Comparison of ENCODE assay signal across 17 mouse cellular contexts in genomic region chr13:45888953-45889749, GRCm38 (mm10).
A peak's percentile ranks its signal among the peaks of the same experiment; 100 is the strongest.
DNase-seq lines count a peak whose midpoint lies in the region; ATAC-seq and TF ChIP-seq lines count a peak whose summit lies in the region.
"Had no signal": no experiment of that assay in that cellular context is flagged by ENCODE, and none has a peak within 500 bp of the region (broad histone marks: within the 10 kb centered on the region; RNA-seq: fewer than 3 reads in every experiment).

No protein-coding gene starts in this region.

- no peak; the same call in 1 of the 2 replicates for TF ChIP-seq EP300 in CH12.LX (IDR thresholded peaks at IDR 0.05; ENCODE audit: low read length)

- H3K4me2 ChIP-seq in kidney, embryonic 15.5 days: no peak overlapping the region
- 0 out of 2 replicates have a peak overlapping the region, but pooled peaks have one; percentile 35 for H3K4me2 ChIP-seq in CH12.LX (ENCODE audit: insufficient read depth, low read depth, poor library complexity, severe bottlenecking)
- H3K4me2 ChIP-seq: forebrain, embryonic 13.5 days; heart, embryonic 15.5 days; intestine, embryonic 15.5 days had no signal

- dilution Hi-C loops in CH12.LX (cut with MboI; ENCODE audit: extremely low pct_ligation_motif_present, extremely low pct_unique_long_range_greater_than_20kb, low sequenced_read_pairs): no loop called here

- no peak for DNase-seq in kidney, adult 18-20 months
- no peak for DNase-seq in CH12.LX (ENCODE audit: extremely low read depth)
- no peak for DNase-seq in thymus, postnatal 4 days
- DNase-seq in yolk sac, embryonic 10.5 days (ENCODE audit: low spot score): no peak
- DNase-seq: adrenal gland, postnatal 14 days; cerebellum, adult 9-11 months; kidney, postnatal 4 days; lung, postnatal 4 days; midbrain, embryonic 14.5 days; thymus, adult 2 months had no signal

- no peak for ATAC-seq in kidney, embryonic 15.5 days (replicated peaks; ENCODE audit: low FRiP score)
- peak; percentile 75 for ATAC-seq in granulocyte monocyte progenitor cell, adult 5-6 weeks (replicated peaks; ENCODE audit: poor library complexity, severe bottlenecking)
- ATAC-seq in neutrophil, adult 5-6 weeks (ENCODE audit: extremely low read depth, insufficient number of reproducible peaks, low FRiP score, poor library complexity, severe bottlenecking): peak; percentile 43; the same call in 1 of the 2 replicates
- ATAC-seq: forebrain, embryonic 13.5 days; intestine, embryonic 15.5 days had no signal

- no peak for TF ChIP-seq CTCF in CH12.LX (conservative IDR thresholded peaks at IDR 0.05 in 1 of 2, IDR thresholded peaks at IDR 0.05 in 1 of 2; ENCODE audit: low read depth in 2 of 2, low read length in 2 of 2)

- H3K9me3 ChIP-seq in kidney, embryonic 15.5 days (replicated peaks): no peaks in the 10 kb centered on the region
- H3K9me3 ChIP-seq in CH12.LX (replicated peaks; ENCODE audit: low read length): no peaks in the 10 kb centered on the region
- H3K9me3 ChIP-seq: forebrain, embryonic 13.5 days; heart, embryonic 15.5 days; intestine, embryonic 15.5 days had no signal

- no peak for TF ChIP-seq RAD21 in CH12.LX (IDR thresholded peaks at IDR 0.05; ENCODE audit: low read depth, low read length)

- no peak overlapping the region for H3K9ac ChIP-seq in kidney, embryonic 15.5 days
- 0 out of 2 replicates have a peak overlapping the region, but pooled peaks have one; percentile 30 for H3K9ac ChIP-seq in CH12.LX (ENCODE audit: insufficient read depth, low read depth)
- H3K9ac ChIP-seq: forebrain, embryonic 13.5 days; heart, embryonic 15.5 days; intestine, embryonic 15.5 days had no signal

- H3K4me3 ChIP-seq in kidney, embryonic 15.5 days (replicated peaks): no peak overlapping the region
- no peak overlapping the region for H3K4me3 ChIP-seq in CH12.LX (replicated peaks in 1 of 3; ENCODE audit: low read depth in 2 of 3, low read length in 2 of 3, poor library complexity in 1 of 3)
- H3K4me3 ChIP-seq: forebrain, embryonic 13.5 days; heart, embryonic 15.5 days; intestine, embryonic 15.5 days; myocyte had no signal

- 0 out of 2 replicates have a peak overlapping the region, but pooled peaks have one; percentile 6 for H3K27ac ChIP-seq in kidney, embryonic 15.5 days
- H3K27ac ChIP-seq in CH12.LX (ENCODE audit: insufficient read depth, low read depth): peak overlapping the region; percentile 43; the same call in 1 of the 2 replicates
- H3K27ac ChIP-seq: forebrain, embryonic 13.5 days; heart, embryonic 15.5 days; intestine, embryonic 15.5 days had no signal

- WGBS in kidney, embryonic 15.5 days: 67% methylated on average over 9 of the region's 9 CpGs

- no peaks in the 10 kb centered on the region for H3K36me3 ChIP-seq in kidney, embryonic 15.5 days
- H3K36me3 ChIP-seq in CH12.LX (replicated peaks in 1 of 2; ENCODE audit: control insufficient read depth in 1 of 2, insufficient read depth in 1 of 2, low read length in 1 of 2): peaks cover 10 to 30% of the 10 kb centered on the region in 2 experiments
- H3K36me3 ChIP-seq: heart, embryonic 15.5 days; intestine, embryonic 15.5 days had no signal

- no peaks in the 10 kb centered on the region for H3K27me3 ChIP-seq in kidney, embryonic 15.5 days
- no peaks in the 10 kb centered on the region for H3K27me3 ChIP-seq in CH12.LX (replicated peaks)
- H3K27me3 ChIP-seq: forebrain, embryonic 13.5 days; heart, embryonic 15.5 days; intestine, embryonic 15.5 days had no signal

- in situ Hi-C loops in CH12.LX (cut with MboI; ENCODE audit: low pct_ligation_motif_present, low pct_unique_long_range_greater_than_20kb, low sequenced_read_pairs): no loop called here

- TF ChIP-seq POLR2A in CH12.LX (IDR thresholded peaks at IDR 0.05; ENCODE audit: low read depth, low read length): no peak

- peaks cover 27% of the 10 kb centered on the region for H3K79me2 ChIP-seq in CH12.LX (replicated peaks; ENCODE audit: control insufficient read depth, extremely low read depth, insufficient read depth, poor library complexity, severe bottlenecking)

- peaks cover 7% of the 10 kb centered on the region for H3K4me1 ChIP-seq in kidney, embryonic 15.5 days
- peaks cover 20 to 89% of the 10 kb centered on the region in 2 experiments for H3K4me1 ChIP-seq in CH12.LX (ENCODE audit: control insufficient read depth in 1 of 2, insufficient read depth in 2 of 2)
- H3K4me1 ChIP-seq: forebrain, embryonic 13.5 days; heart, embryonic 15.5 days; intestine, embryonic 15.5 days had no signal

TF ChIP-seq in CH12.LX, 34 proteins besides CTCF, POLR2A, EP300 and RAD21:
- TF ChIP-seq HCFC1 (IDR thresholded peaks at IDR 0.05; ENCODE audit: low read depth, low read length) (no peak), IRF4 (IDR thresholded peaks at IDR 0.05; ENCODE audit: low read depth, low read length) (0 out of 2 replicates have a peak, but pooled peaks have one; percentile 16), MXI1 (IDR thresholded peaks at IDR 0.05; ENCODE audit: low read depth, low read length) (0 out of 2 replicates have a peak, but pooled peaks have one; percentile 39), ZNF384 (IDR thresholded peaks at IDR 0.05; ENCODE audit: low read depth, low read length) (no peak), MEF2A (IDR thresholded peaks at IDR 0.05; ENCODE audit: borderline replicate concordance, low read depth, low read length) (0 out of 2 replicates have a peak, but pooled peaks have one; percentile 47)
